Mouse (Mus musculus) layer of hippocampus, postnatal 10 days (tissue): ENCODE measurements around the gene Npff. TPM values are rescaled to one million over a fixed set of nuclear protein-coding genes. Genes with fewer than 3 reads are reported as not detected.

Experiments used
- DNase-seq, 2 experiments: peaks; one replicate each; pipeline ENCODE4 v3.0.0; 2021; ENCODE audit warnings: low spot score in 2 of 2
- total RNA-seq, 2 experiments: library from RNA; stranded (reverse); gene quantifications; 2 replicates each; pipeline ENCODE4 v1.2.3; 2021

Gene Npff
- total RNA-seq, 2 experiments from 2014 or later, result 2.6 to 6.3 TPM

DNA sequence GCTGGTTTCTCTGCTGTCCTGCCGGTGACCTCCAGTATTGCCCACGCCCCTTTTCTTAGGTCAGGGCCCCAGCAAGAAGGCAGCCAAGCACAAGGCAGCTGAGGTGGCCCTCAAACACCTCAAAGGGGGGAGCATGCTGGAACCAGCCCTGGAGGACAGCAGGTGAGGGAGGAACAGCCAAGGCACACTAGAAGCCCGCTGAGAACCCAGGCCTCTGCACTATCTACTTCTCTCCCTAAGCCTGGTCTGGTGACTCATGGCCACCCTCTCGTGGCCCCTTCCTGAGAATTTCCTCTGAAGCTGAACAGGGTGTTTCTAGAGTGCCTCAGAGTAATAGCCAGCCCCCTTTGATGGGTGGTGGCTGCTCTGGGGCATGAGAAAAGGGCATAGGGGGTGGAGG lies 4.3 kb downstream of the Npff start:
- no peak for DNase-seq

DNA sequence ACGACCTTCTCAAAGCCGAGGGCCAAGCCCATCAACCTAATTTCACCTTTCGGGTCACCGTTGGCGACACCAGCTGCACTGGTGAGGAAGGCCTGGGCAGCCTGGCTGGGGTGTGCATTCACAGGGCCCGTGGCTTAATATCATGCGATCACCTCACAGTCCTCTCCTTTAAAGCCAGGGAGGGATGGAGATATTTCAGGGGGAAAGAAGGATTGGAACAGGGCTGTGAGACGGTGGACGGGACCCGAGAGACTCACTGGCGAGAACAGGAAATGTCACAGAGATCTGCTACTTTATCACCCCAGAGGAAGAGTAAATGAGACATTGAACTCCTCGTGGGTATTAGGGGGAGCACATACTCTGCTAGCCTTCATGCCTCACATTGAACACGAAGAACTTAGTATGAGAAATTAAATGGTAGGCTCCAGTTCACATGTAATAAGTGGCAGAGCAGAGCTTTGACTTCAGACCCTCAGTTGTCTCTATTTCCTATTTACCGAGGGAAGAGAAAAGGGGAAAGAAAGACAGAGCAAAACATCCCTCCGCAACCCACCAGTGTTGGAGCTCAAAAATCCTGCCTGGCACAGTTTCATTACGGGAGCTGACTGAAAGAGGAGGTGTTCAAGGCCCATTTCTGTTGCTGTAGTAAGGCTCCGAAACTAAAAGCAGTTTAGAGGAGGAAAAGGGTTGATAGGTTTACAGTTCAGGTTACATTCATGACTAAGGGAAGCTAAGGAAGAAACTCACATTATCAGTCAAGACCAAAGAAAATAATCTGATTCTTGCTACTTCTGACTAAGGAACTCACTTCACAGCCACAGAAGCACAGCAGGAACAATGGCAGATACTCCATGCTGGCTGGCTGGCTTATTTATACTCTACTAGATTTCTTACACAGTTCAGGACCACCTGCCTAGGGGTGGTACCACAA lies 5.3 kb downstream of the Npff start:
- no peak for DNase-seq

DNA sequence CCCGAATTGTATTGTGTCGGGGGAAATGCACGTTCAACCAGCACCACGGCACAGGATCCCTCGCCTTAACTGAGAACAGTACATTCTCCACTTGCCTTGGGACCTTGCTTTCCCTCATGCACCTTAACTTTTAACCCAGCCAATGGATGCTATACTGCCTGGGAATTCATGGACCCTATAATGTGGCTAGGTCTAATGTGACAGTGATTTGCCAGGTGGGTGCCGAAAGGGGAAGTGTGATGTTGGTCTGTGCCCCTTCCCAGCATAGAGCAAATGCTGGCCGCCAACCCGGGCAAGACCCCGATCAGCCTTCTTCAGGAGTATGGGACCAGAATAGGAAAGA lies 5.9 kb downstream of the Npff start:
- no peak for DNase-seq

DNA sequence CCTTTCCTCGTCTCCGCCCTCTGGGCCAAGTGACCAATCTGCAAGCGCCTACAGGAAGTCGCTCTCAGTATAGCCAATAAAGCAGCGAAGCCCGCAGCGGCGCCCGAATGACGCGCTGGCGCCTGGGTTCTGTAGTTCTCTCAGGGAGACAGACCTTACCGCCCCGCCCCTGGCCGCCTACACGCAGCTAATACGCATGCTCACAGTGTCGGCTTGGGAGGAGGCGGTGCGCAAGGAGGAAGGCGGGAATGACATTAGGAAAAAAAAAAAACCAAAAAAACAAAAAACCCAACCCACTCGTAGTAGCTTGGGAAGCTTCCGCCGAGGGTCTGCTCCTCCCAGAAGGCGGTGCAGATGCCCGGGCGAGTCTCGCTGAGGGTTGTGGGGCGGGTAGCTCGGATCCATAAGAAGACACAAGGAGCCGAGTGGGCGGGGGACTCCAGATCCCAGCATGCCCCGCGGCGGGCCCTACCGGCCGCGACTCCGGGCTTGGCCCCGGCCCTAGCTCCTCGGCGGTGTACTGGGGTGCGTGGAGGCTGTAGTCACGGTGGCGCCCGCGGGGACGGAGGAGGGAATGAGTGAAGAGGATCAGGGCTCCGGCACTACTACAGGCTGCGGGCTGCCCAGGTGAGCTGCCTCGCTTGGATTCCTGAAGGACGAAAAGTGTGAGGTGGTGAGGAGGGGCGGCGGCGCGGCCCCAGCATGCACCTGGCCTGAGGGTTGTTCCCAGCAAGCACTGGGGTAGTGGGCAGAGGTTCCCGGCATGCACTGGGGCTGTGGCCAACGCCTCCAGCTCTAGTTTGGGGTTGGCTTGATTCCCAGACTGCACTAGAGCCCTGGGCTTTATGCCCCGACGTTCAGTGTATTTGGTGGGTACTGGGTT lies 6.5 kb downstream of the Npff start, which contains the start of gene Tarbp2:
Tarbp2 (plus strand) TSS at position 217 of the 883 bp plus-strand sequence.
- peak; percentile 98 to 99 for DNase-seq

DNA sequence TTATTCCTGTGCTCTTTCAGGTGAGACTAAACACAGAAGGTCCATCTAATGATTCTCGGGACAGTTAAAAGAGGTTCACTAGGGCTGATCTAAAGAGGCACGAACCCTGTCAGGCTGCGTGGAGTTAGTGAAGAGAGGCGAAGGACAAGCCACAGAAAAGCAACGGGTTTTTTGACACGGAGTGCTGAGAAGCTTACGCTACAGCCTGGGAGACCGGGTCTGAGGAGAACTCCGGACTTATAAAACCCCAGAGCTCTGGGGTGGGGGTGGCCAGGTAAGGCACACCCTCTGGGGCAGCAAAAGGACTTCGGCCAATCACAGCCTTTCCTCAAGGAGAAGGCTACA lies 7.1 kb downstream of the Npff start:
- DNase-seq, result no peak

DNA sequence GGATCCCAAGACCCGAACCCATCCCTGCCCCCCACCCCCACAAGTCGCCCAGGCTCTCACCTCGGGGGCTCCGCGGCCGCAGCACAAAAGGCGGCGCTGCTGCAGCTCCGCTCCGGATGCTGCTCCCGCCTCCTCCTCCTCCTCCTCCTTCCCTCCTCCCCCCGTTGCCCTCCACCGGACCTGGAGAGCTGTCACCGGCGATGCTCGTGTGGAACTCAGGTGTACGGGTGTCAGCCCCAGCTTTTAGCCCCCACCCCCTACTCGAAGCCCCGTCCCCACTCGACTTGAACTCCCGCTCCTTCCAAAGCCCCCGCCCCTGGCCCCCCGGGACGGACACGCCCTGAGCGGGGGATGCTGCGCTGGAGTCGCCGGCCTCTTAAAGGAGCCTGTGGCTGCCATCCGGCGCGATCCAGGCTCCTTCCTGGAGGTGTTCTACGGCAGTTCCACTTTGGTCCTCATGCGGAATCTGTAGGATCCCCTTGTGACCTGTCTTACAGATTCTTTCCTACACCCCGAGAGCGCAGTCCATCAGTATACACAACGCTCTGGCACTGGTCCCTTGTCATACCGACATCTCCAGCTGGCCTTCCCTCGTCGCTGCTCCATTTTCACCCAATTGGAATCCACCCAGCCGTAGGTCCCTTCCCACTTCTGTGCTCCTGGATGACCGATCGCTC lies 7.9 kb downstream of the Npff start, which contains the start of gene Map3k12:
Map3k12 (minus strand) TSS at position 337 of the 677 bp plus-strand sequence.
- DNase-seq, result peak; percentile 76 to 82

DNA sequence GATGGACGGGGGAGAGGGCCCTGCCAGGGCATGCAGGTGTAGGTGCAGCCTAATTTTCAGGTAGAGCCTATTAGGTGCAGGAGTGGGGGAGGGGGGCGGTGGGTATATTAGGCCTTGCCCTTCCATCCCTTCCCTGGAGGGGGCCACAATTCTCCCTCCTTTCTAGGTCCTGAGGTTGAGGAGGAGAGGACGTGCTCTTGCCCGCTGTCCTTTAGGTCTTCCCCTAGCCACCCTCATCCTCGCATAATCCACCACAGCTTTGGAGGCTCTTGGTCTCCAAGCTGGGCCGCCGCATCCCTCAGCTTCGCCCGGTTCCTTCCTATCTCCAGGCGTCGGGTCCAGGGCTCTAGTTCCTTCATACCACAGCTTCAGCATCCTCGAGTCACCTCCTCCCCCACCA lies 8.4 kb downstream of the Npff start:
- DNase-seq, result no peak

DNA sequence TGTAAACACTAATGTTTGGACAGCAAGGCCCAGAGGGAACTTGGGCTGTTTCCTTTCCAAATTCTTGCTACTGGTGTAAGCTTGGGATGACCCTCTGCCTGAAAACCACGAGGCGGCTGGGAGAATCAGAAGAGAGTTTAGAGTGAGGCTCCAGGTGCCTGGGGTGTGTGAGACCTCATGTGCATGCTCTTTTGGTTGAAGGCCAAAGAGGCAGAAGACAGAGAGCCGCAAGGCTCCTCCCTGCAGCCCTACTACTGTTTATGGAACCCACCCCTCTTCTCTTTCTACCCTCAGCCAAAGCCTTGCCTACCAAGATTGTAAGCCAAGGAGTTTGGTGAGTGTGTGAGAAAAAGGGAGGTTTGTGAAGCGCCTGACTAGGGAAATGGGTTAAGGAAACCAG lies 9.0 kb downstream of the Npff start:
- DNase-seq, result no peak

DNA sequence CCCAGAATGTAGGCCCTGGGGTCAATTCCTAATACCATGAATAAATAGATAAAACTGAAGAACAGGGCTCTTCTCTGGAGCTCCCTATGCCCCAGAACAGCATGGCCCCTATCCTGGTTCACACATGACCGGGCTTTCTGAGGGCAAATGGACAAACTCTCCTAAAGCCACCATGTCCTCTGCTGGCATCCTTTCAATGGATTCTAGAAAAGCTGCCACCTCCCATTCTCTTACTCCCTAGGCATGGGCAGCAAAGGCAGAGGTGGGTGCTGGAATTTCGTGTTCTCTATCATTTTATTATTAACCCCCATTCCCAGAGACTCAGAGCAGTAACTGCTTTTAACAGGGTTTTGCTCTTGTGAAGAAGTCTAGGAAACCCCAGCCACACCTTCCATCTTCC lies 9.5 kb downstream of the Npff start:
- no peak for DNase-seq

DNA sequence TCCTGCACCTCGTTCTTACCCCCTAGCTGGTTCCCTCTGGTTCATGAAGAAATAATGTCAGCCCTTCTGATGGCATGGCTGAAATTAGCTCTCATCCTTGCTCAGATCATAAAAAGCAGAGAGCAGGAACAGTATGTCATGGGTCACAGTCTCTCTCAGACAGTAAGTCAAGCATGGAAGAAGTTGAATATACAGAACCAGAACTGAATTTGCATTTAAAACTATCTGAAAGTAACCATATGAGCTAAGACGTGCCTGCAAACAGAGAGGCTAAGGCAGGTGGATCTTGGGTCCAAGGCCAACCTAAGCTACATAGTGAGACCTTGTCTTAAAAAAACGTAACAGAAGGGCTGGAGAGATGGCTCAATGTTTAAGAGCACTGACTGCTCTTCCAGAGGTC lies 11.7 kb downstream of the Npff start:
- DNase-seq, result no peak

DNA sequence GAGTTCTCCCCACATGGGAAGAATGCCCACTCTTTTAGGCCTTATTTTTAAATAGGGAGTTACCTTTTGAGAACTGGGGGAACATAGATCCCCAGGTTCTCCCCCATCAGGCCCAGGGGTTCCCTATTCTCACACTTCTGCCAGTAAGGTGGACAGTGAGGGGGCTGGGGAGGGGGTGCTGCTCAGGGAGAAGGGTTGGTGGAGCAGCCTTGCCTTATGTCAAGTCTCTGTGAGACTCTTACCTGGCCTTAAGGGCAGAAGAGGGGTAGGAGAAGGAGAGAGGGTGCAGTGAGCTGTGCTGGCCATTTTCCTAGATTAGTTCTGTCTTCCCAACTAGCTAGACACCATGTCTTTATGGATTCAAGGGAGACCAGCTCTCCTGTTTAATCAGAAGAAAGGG lies 12.3 kb downstream of the Npff start:
- no peak for DNase-seq

DNA sequence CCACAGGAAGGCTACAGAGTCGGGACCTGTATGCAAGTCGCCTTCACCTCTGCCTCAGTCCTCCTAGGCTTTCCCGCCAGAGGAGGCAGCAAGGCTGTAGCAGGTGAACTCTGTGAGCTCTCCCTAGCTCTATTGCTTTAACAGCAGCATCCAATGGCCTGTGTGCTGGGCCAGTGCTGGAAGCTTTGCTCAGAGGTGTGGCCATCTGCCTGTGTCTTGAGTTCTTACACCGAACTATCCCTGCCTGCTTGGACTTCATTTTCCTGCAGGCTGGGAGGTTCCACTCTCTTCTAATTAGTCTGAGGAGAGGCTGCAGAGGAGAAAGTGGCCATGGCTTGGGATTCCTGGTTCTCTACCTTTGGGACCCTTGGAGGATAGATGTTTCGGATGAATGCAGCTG lies 12.7 kb downstream of the Npff start:
- no peak for DNase-seq

DNA sequence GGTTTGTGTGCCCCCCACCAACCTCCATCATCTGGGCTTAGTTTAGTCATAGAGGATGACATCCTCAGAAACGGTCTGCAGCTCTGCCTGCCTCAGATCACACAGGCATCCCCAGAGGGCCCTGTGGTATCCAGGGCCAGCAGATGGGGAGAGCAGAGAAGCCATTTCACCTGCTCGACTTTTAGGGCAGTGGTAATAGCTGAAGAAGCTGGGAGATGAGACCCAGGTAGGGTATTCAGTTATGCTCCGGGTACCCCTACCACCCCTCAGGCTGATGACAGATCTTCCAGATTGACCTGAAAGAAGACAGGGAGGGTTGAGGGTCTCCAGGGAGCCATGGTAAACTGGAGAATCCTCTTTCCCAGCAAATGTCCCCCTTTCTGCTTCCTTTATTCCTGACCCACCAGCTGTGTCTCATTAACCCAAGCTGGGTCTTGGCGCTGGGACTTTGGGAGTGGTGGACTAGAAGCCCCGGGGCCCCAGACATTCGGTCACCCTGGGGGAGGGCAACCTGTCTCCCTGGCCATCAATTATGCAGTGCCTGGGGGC lies 13.4 kb downstream of the Npff start:
- no peak for DNase-seq

DNA sequence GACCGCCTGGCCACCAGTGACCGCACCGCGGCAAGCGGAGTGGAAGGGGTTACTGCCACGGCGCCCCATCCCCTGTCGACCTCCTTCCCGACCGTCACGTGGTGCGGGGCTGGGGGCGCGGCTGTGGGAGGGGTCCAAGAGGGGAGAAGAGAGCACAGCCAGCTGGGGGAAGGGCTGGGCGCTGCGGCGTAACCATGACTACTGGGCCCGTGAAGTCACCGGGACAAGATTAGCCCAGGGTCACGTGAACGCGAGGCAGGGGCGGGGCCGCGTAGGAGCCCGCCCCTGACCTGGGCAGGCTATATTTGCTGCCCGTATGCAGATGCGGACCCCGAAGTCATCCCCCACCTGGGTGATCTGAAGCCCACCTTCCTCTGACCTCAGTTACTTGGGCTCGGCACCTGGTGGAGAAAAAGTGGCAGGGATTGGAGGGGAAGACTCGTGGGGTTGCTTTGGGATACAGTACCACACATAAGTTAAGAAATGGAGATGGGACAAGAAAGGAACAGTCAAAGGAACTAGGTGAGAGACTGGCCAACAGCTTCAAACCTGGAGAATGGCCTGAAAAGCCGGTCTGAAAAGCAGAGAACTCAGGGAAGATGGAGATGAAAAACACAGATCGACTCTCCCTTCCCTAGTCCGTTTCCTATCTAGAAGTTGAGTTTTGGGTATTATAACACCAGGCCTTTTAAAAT lies 14.0 kb downstream of the Npff start:
- peak; percentile 89 to 93 for DNase-seq

DNA sequence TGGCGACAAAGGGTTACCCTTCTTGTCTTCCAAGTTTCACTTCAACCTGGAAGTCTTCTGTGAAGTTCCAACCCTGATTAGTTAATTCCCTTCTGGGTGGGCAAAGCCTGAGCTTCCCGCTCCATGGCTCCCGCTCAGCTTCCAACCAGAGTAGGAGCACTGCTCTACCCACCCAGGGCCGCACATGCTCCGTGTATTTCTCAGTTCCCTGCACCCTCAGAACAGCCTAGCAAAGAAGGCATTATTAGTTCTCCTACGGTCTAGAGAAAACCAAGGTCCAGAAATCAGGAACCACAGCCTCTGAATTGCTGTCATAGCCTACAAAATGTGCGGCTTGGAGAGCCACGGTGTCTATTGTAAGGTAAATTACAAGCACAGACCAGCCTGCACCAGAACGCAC lies 14.6 kb downstream of the Npff start:
- no peak for DNase-seq

DNA sequence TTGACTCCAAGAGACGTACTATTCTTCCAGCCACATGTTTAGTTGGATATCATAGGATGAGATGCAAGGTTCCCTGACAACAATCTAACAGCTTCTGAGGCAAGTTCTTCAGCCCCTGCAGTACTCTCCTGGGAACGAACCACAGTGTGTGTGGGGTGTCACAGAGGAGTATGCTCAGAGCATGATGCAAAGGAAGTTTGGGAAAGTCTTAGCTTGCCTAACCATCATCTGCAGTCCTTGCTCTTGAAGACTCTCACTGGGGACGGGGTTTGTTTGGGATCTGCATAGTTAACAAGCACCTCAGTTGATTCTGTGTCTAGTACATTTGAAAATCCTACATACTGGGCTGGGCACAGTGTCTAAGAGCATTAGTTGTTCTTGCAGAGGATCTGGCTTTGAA lies 16.4 kb downstream of the Npff start:
- DNase-seq, result no peak

DNA sequence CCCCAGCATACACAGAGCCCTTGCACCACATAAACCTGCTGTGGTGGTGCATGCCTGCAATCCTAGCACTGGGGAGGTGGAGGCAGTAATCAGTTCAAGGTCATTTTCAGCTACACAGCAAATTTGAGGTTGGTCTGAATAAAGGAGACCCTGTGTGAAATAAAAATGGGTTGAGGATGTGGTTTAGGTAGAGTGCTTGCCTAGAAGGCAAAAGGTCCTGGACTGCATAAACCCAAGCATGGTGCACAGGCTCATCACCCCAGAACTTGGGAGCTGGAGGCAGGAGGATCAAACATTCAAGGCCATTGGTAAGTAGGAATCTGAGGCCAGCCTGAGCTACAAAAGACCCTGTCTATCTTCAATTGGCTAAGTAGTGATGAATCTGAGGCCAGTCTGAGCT lies 17.2 kb downstream of the Npff start:
- no peak for DNase-seq

DNA sequence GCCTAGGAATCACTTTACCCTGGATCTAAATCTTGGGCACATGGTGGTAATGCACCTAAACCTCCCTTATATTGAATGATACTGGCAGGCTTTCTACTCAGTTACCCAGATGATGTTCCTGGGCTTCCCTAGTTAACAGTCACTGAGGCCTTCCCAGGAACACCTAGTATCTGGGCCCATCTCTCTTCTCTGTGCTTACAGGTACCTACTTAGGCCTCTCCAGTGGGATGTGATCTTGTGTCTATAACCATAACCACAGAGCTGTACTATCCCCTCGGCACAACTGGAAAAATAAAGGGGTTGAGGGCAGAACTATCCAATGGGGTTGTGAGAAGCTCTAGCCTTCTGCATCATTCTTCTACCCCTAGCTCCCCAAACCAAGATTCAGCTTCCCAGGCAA lies 17.9 kb downstream of the Npff start:
- DNase-seq, result no peak

DNA sequence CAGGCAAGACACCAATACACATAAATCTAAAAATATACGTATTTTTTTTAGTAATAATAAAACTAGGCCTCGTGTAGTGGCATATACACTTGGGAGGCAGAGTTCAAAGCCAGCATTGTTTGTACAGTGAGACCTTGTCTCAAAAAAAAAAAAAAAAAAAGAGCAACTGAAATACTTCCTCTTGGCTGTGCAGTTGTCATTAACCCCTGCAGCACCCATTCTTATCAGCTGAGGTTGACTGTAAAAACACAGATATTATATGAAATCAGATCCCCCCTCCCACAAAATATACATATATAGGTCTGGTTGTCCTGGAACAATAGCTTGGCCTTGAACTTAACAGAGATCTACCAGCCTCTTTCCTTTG lies 18.3 kb downstream of the Npff start:
- no peak for DNase-seq

DNA sequence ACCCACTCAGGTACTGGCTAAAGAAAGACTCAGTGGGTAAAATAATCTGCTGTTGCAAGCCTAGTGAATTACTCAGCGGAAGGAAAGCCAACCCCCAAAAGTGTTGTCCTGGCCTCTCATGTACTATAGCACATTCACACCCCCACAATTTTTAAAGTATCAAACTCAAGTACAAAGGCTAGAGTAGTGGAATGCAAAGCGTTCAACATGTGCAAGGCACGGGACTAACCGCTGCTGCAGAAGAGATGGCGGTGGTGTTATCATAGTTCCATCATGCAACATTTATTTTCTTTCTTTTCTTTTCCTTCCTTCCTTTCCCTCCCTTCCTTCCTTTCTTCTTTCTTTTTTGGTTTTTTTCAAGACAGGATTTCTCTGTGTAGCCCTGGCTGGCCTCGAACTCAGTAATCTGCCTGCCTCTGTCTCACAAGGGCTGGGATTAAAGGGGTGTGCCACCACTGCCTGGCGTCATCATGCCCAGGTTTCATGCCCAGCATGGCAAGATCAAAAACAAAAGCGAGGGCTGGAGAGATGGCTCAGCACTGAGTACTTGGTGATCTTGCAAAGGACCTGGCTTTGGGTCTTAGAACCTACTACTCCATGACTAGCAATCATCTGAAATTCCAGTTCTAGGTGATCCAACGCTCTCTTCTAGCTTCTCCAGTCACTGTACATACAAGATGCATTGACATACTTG lies 18.8 kb downstream of the Npff start:
- DNase-seq, result no peak
